Mouse (Mus musculus) left cerebral cortex, adult 8-10 months (tissue): ENCODE results near the gene 4930430F08Rik. TPM values are rescaled to one million over a fixed set of nuclear protein-coding genes. Genes with fewer than 3 reads are reported as not detected.

ENCODE experiments used
- total RNA-seq, 4 experiments: library from RNA; stranded (reverse); gene quantifications; 2 replicates each; pipeline ENCODE4 v1.2.4; 2022

Gene 4930430F08Rik
- total RNA-seq, 4 experiments from 2014 or later: 21.4 to 27.8 (median 23.9) TPM

Other genes with a start within 250 kb of the 4930430F08Rik start
- not detected for gene Gm4302, start 249.6 kb downstream of the 4930430F08Rik start, total RNA-seq
- gene Gm4303, start 244.5 kb downstream of the 4930430F08Rik start, total RNA-seq: not detected
- not detected for gene Gm4305, start 239.3 kb downstream of the 4930430F08Rik start, total RNA-seq
- gene Gm4307, start 229.1 kb downstream of the 4930430F08Rik start, total RNA-seq: not detected
- not detected for gene Gm4312, start 207.9 kb downstream of the 4930430F08Rik start, total RNA-seq
- gene Tmtc3, start 103.1 kb downstream of the 4930430F08Rik start, total RNA-seq: 10 to 100 TPM in 3 of 4 experiments, 1 to 10 TPM in 1; 9.8 to 14.0 (median 12.6) TPM
- 10 to 100 TPM; 16.1 to 18.5 (median 16.4) TPM for gene Cep290, start 102.9 kb downstream of the 4930430F08Rik start, total RNA-seq
- not detected for gene 1700017N19Rik, start 61 bp upstream of the 4930430F08Rik start, total RNA-seq